Mouse (Mus musculus): Measurements from ENCODE around the gene Ttbk2. TPM values are rescaled to one million over a fixed set of nuclear protein-coding genes. Genes with fewer than 3 reads are reported as not detected.

Ttbk2 gene
- 6.2 and 7.3 TPM in 2 replicates for polyA plus RNA-seq (2021; fragmentation: Nextera tagmentation)
- long read RNA-seq, experiment 1, partial matches to known transcripts, result 3 of 29 reads
- long read RNA-seq, experiment 1, other reads (novel, unspliced or antisense), result 26 of 29 reads
- long read RNA-seq, experiment 2, full-length matches to known transcripts, result 1 of 42 reads
- long read RNA-seq, experiment 2, partial matches to known transcripts, result 7 of 42 reads
- long read RNA-seq, experiment 2, other reads (novel, unspliced or antisense), result 34 of 42 reads

DNA sequence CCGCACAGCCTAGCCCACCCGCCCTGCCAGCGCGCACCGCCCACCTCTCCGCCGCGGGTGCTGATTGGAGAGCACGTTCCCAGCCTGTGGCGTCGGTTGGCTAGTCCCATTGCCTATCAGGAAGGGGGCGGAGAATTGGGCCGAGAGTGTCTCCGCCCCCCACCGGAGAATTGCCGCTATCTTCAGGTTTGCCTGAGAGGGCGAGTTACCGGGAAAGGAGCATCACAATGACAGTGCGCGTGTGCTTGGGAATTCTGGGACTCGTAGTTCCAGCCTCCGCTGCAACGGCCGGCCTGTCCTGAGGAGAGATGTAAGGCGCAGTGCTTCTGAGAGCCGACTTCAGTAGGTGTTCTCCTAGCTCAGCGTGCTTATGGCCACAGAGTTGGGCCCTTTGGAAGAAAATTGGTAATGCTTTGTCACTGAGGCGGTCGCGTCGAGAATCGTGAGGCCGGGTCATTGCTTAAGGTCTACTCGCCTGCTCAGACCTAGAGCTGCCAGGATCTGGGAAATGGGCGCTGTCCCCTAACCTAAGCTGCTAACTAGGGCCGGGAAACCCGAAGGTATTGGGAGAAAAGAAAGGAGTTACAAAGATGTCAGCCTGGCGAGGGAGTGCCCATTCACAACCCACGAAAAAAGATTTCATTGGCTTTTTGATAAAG, at the start of gene Ttbk2:
TSS of gene Ttbk2 (minus strand) at position 181 of the 659 bp plus-strand sequence.

DNA sequence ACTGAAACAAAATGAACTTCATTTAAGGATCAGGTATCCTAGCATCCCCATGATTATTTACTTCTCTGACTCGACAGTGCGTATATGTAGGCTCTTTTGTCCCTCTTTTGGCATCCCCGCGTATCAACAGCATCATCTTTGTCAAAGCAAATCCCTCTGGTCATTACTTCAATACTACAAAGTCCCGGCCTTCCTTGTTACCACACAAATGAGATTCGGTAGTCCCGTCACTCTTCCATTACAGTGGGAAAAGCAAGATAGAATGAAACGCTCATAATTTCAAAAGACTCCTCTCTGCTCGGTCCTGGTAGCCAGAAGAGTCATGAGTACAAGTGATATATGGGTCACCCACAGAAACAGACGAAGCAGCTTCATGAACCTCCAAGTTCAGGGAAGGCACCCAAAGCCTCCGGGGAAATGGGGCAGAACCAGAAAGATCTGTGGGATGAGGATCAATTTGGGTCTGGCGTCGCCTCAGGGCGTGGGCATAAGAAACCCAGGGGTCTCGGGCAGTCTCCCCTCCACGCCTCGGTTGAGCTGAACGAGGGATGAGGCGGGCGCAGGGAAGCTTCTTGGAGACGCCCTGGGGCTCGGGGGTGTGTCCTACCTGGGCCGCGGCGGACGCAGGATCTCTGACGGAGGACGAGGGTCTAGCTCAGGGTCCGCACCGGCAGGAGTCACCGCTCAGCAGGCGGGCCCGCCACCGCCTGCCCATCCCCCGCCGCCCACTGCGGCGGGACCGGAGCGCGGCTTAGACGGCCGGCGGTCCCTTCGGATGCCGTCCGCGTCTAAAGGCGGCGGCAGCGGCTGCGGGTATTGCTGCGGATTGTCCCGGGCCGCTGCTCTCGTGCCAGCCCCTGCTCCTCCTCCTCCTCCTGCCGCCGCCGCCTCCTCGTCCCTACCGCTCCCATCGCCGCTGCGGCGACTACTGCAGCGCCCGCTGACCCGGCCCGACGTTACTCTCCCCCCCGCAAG, 668 bp downstream of the Ttbk2 start, which contains the start of gene Cdan1:
TSS of gene Cdan1 (minus strand) at position 680 of the 975 bp plus-strand sequence.

Other genes with a start within 250 kb of the Ttbk2 start
- gene Haus2, start 241.2 kb downstream of the Ttbk2 start, polyA plus RNA-seq (2021; fragmentation: Nextera tagmentation), result 11.6 and 12.9 TPM in 2 replicates
- 52.5 and 58.4 TPM in 2 replicates for gene Lrrc57, start 241.1 kb downstream of the Ttbk2 start, polyA plus RNA-seq (2021; fragmentation: Nextera tagmentation)
- gene Stard9, start 221.5 kb downstream of the Ttbk2 start, polyA plus RNA-seq (2021; fragmentation: Nextera tagmentation), result 0.46 and 0.80 TPM in 2 replicates
- 0.78 and 1.9 TPM in 2 replicates for gene Cdan1, start 476 bp downstream of the Ttbk2 start, polyA plus RNA-seq (2021; fragmentation: Nextera tagmentation)
- 21.8 and 22.9 TPM in 2 replicates for gene Ubr1, start 120.1 kb upstream of the Ttbk2 start, polyA plus RNA-seq (2021; fragmentation: Nextera tagmentation)
- 11.1 and 11.6 TPM in 2 replicates for gene Tmem62, start 126.4 kb upstream of the Ttbk2 start, polyA plus RNA-seq (2021; fragmentation: Nextera tagmentation)
- gene Ccndbp1, start 157.8 kb upstream of the Ttbk2 start, polyA plus RNA-seq (2021; fragmentation: Nextera tagmentation), result 60.9 and 62.8 TPM in 2 replicates
- not detected in 2 replicates for gene Epb42, start 186.5 kb upstream of the Ttbk2 start, polyA plus RNA-seq (2021; fragmentation: Nextera tagmentation)
- not detected in 2 replicates for gene Tgm5, start 235.2 kb upstream of the Ttbk2 start, polyA plus RNA-seq (2021; fragmentation: Nextera tagmentation)